Mouse (Mus musculus) kidney, adult 11 months (tissue): ENCODE results near the gene Ptprn2.

Source experiments
- DNase-seq: peaks from one replicate; pipeline ENCODE4 v3.0.0; 2022

Gene Ptprn2

GRCm38 (mm10) chr12:116788346-116788745 is 302.8 kb downstream of the Ptprn2 start:
- no peak for DNase-seq

DNA sequence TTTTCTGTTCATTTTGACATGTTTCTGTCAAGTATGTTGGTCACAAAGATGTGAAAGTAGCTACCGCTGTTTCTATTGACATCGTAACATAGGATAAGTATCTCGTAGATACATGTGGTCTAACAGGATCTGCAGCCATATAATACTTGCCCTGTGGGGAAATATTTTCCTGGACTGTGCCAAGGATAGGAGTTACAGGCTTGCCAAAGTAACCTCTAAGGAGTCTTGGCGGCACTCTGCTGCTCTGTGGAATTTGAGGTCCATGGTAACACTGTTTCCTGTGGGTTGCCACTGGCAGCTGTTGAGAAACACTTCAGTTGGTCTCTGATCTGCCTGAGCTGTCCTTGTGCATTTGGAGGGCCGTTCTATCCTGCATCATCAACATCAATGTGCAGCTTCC is 317.8 kb downstream of the Ptprn2 start:
- no peak for DNase-seq

GRCm38 (mm10) chr12:116804712-116805111 is 319.2 kb downstream of the Ptprn2 start:
- no peak for DNase-seq

DNA sequence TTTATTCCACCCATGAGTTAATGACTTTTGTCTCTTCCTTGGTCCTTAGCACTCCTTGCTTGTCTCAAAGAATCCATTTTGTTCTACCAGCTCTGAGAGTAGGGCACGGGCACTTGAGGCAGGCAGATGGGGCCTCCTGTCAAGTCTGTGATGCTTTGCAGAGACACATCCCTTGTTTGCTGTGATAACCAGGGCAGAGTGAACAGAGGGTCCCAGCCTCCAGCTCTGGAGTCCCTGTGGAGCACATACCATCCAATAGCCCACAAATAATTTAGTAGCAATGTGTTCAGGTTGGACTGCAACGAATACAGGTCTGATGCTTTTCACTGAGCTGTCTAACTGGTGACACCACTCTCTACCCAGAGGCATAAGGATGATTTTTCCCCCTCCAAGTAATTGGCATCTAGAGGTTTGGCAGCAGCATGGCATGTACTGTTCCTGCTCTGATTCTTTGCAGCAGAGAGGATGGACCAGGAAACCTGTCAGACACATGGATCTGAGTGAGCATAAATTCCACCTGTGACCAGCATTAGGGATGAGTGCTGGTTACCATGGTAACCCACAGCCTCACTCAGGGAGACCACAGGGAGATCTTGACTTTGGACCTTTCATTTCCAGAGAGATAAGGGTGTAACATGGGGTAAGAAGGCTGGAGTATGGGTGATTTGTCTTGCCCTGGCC is 319.7 kb downstream of the Ptprn2 start:
- no peak for DNase-seq

GRCm38 (mm10) chr12:116806089-116806488 is 320.6 kb downstream of the Ptprn2 start:
- no peak for DNase-seq

DNA sequence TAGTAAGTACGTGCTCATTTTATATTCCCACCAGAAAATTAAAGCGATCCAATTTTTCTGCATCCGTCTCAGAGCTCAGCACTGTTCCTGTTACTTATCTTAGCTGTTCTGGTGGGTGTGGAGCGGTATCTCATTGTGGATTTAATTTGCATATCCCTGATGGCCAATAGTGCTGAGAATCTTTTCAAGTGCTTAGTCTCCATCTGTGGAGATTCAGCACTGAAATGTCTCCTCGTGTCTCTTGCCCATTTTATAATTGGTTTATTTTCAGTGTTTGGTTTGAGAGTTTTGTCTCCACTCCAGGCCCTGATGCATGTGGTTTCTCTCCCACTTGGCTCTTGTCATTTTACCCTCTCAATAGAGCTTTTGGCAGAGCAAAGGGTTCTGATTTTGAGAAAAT is 327.5 kb downstream of the Ptprn2 start:
- no peak for DNase-seq

DNA sequence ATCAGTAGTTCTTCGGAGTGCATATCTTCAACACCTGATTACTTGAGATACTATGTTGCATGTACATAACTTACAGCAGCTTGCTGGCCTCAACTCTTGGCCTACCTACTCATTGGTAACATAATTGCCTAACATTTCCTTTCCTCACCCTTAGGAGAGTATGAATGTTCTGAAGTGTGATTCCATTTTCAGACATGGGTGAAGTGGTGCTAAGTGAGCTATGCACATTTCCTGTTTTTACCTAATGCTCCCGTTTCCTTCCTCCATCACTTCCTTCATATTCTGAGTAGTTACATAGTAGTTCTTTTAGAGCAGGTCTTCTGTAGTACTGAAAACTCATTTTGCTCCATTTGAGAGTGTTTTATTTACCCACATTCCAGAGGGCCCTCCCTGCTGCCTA is 334.3 kb downstream of the Ptprn2 start:
- DNase-seq = no peak

DNA sequence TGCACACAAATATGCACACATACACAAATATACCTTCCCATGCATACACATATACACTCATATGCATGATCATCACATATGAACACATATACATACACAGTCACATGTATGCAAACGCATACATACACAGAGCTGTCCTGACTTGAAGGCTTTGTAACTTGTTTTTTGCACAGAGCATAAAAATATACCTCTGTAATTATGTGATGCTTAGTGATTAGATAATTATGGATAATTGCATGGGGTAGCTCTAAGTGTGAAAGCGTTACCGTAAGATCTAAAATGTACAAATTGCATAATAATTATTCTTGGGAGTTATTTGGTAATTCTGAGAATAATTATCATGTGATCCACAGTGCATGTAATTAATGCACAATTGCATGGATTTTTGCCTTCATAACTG is 337.8 kb downstream of the Ptprn2 start:
- DNase-seq = no peak

GRCm38 (mm10) chr12:116827748-116828147 is 342.2 kb downstream of the Ptprn2 start:
- DNase-seq = no peak

- no peak for DNase-seq
These were observed 353.2 kb downstream of the Ptprn2 start for GRCm38 (mm10) chr12:116838611-116839192.

GRCm38 (mm10) chr12:116842723-116843272 is 357.3 kb downstream of the Ptprn2 start:
- no peak for DNase-seq

GRCm38 (mm10) chr12:116846220-116846619 is 360.7 kb downstream of the Ptprn2 start:
- DNase-seq = no peak

- DNase-seq = no peak
These were observed 361.5 kb downstream of the Ptprn2 start for GRCm38 (mm10) chr12:116847021-116847420.

GRCm38 (mm10) chr12:116856307-116856706 is 370.8 kb downstream of the Ptprn2 start:
- DNase-seq = no peak

- DNase-seq = peak; percentile 54
These were observed 376.0 kb downstream of the Ptprn2 start for GRCm38 (mm10) chr12:116861360-116862017.

DNA sequence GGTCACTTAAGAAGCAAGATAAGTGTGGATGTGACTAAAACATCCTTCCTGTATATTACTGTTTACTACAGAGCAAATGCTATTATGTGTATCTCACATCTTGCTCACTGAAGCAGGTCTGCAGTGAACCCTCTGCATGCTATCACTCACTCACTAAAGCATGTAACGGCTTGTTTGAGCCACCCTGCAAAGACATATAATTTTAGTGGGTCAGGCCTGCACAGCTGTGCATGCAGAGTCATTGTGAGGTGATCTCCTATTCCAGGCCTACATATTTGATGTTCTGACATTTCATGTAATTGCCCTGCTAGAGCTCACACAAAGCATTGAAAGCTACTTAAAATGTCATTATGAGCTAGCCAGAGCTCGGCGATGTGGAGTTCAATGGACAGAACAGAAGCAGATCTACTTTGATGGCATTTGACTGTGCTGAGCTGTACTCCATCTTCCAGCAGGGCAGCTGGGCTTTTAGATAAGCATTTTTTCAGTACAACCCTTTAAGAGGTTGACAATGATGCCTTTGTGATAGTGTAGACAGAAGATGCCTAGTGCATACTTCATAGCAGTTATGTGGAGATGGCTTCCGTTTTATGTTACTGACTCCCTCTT is 377.9 kb downstream of the Ptprn2 start:
- no peak for DNase-seq

DNA sequence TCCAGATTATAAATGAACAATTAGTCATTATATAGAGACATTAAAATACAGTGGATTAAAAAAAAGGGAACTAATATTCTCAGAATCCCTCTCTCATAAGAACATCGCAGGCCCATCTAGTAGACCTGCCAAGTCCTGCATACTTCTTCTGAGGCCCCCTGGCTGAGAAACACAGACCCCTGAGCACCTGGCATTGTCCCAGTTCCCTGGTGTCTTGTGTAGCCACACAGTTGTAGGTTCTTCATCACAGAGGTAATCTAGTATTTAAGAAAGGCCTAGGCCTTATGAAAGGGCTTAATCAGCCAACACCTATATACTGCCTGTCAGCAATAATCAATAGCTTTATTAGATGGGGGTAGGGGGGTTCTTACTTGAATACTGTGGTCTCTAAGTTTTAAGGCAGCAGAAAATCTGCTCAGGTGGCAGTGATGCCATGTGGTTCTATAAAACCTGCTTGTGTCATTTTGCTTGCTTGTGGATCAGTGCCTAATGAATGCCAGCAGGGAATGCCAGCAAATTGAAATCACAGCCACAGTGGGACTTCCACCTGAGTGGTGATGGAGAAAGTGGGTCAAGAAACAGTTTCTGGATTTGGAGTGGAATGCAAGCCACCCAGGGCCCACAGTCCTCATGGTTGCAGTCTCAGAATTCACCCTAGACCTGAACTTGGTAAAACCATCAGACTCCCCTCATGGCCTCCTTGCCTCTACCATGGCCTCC is 388.5 kb downstream of the Ptprn2 start:
- no peak for DNase-seq

DNA sequence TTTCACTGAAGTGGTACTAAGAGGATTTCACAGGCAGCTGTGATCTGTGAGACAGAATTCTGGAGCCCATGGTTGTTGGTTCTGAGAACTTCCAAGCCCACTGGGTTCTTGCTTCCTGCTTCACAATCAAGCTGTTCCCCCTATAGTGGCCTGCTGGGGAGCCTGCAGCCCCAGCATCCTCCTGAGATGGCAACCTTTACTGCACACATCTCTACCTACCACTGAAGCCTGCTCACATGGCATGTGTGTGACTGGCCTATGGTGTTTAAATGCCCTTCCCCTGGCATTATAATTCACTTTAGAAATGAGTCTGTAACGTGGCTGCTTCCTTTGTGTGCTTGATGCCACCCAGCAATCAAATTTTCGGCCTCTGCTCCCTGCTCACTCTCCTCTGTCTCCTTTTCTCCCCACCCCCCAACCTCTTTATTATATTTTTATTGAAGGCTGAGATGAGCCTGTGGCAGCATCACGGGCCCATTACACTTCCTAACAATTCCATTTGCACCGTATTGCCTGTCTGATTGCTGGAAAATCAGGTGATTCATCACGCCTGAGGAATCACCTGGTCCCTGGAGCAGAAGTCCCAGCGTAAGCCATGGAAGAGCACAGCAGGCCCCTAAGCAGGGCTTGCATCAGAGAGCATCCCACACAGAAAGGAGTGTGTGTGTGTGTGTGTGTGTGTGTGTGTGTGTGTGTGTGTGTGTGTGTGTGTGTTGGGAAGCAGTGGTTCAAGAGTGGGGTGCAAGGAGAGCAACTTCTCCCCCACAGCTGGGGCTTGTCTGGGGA is 402.2 kb downstream of the Ptprn2 start:
- no peak for DNase-seq

- DNase-seq = no peak
These were observed 403.3 kb downstream of the Ptprn2 start for GRCm38 (mm10) chr12:116888856-116889255.

- DNase-seq = no peak
These were observed 407.1 kb downstream of the Ptprn2 start for GRCm38 (mm10) chr12:116892584-116892983.

DNA sequence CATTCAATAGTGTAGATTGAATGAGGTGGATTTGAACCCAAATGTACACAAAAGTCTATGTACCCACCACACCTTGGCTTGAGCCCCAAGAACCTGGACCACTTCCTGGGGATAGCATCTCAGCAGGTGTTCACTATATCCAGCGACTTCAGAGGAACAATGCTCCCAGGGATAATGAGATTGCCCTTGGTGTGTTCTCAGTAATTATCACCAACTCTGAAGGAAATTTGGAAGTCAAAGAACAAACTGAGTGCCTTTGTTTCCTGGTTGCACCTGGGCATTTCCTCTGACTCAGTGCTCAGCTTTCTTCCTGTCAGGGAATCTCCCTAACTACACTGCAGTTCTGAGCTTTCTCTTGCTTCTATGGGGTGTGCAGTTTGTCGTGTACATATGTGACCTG is 411.1 kb downstream of the Ptprn2 start:
- no peak for DNase-seq

DNA sequence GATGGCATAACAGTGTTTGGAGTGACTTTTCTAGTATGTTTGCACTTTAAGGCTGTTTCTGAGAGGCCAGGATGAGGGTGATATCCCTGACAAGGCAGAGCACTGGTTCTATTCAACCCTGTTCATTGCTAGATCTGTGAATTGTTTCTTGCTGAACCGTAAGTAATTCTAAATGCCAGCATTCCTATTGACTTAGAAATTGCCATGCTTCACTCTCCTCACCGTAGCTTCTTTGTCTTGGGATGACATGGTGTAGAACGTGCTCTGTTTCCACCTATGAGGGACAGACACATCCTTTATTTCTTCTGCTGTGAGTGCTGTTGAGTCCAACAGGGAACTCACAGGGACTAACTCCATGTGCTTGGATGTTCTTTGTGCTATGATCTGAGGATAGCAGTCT is 416.3 kb downstream of the Ptprn2 start:
- DNase-seq = no peak
